Mouse (Mus musculus) heart, embryonic 15.5 days (tissue): ENCODE measurements at regions not wholly inside any gene's neighbourhood (a gene's known extent, or its start where the extent isn't known, plus 50 kb on each side); places are given as distances from the start of the nearest gene placed in this dataset.
A peak's percentile ranks its signal among the peaks of the same experiment; 100 is the strongest.

Experiments used
- ATAC-seq: fragments of 200-750 bp; cut with Nextera tagmentation; replicated peaks from 2 replicates; pipeline ENCODE4 v1.8.0; 2017; ENCODE audit warnings: low read depth, moderate TSS enrichment; ENCODE audit not compliant: insufficient number of reproducible peaks, insufficient read depth, low FRiP score
- H3K27ac ChIP-seq: fragments of 300-500 bp; sonication (generic); 2 replicates; pipeline ENCODE4 v1.5.1; 2015; ENCODE audit warnings: mild to moderate bottlenecking, inconsistent platforms
- H3K27me3 ChIP-seq: fragments of 300-500 bp; sonication (generic); 2 replicates; pipeline ENCODE4 v1.6.1; 2015; ENCODE audit warnings: inconsistent platforms
- H3K36me3 ChIP-seq: fragments of 300-500 bp; sonication (generic); 2 replicates; pipeline ENCODE4 v1.6.1; 2015; ENCODE audit warnings: mild to moderate bottlenecking, inconsistent platforms
- H3K4me1 ChIP-seq: fragments of 300-500 bp; sonication (generic); replicated peaks from 2 replicates; pipeline ENCODE4 v1.6.1; 2015; ENCODE audit warnings: inconsistent platforms
- H3K4me2 ChIP-seq: fragments of 300-500 bp; sonication (generic); 2 replicates; pipeline ENCODE4 v1.6.1; 2015; ENCODE audit warnings: inconsistent platforms, mild to moderate bottlenecking, moderate library complexity
- H3K4me3 ChIP-seq: fragments of 300-500 bp; sonication (generic); 2 replicates; pipeline ENCODE4 v1.5.1; 2015; ENCODE audit warnings: mild to moderate bottlenecking, inconsistent platforms
- H3K9ac ChIP-seq: fragments of 300-500 bp; sonication (generic); 2 replicates; pipeline ENCODE4 v1.6.1; 2015; ENCODE audit warnings: mild to moderate bottlenecking, inconsistent platforms
- H3K9me3 ChIP-seq: fragments of 300-500 bp; sonication (generic); replicated peaks from 2 replicates; pipeline ENCODE4 v1.6.1; 2016; ENCODE audit warnings: inconsistent platforms
- WGBS: fragments of 180-500 bp; shearing (Covaris S2); methylation state at CpG from one replicate; pipeline ENCODE4 v1.1.7; 2015; ENCODE audit warnings: mixed read lengths; 5-methylcytosine and 5-hydroxymethylcytosine counted together

DNA sequence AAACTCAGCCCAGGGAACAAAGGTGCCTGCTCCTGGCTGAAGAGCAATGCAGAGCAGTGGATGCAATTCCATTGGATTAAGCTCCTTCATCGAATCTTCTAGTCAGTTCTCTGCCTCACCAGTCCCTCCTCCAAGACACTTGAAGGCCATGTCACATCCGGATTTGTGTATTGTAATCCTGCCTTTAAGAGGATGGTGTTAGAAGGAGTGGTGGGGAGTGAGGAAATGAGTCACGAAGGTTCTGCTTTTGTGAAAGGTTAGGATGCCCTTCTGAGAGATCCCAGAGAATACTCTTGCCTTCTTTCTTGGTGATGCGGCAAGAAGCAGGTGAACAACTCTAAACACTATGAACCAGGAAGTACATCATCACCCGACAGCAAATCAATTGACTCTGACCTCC lies 636.4 kb upstream of the Sall1 start:
- no peaks in the 10 kb centered on the region for H3K27me3 ChIP-seq
- no peak for ATAC-seq
- no peaks in the 10 kb centered on the region for H3K4me1 ChIP-seq
- 71% methylated on average over 5 of the region's 5 CpGs for WGBS
- H3K4me2 ChIP-seq: no peak overlapping the region
- H3K36me3 ChIP-seq: no peaks in the 10 kb centered on the region
- H3K9me3 ChIP-seq: no peaks in the 10 kb centered on the region
- H3K4me3 ChIP-seq: no peak overlapping the region
- no peak overlapping the region for H3K27ac ChIP-seq
- H3K9ac ChIP-seq: no peak overlapping the region

DNA sequence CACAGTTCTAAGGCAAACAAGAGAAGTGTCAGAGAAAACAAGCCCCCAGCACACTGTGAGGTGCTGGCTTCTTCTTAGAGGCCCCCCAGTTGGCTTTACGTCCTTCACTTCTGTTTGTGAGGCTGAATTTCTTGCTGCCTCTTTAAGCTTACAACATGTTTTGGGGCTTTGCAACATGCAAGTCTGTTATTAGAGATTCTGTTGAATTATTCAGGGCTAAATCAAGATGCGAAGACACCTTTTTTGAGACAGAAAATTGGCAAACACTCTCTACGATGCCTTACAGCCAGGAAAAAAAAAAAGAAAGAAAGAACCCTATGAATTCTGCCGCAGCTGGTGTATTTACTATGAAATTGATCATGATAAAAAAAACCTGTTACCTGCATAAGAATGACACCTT lies 635.6 kb upstream of the Sall1 start:
- no peak for ATAC-seq
- Histone ChIP-seq H3K4me3 (no peak overlapping the region), H3K4me1 (no peaks in the 10 kb centered on the region), H3K27ac (no peak overlapping the region), H3K9ac (no peak overlapping the region), H3K36me3 (no peaks in the 10 kb centered on the region), H3K4me2 (no peak overlapping the region), H3K27me3 (no peaks in the 10 kb centered on the region), H3K9me3 (no peaks in the 10 kb centered on the region)
- WGBS: 80% methylated on average over 4 of the region's 4 CpGs

DNA sequence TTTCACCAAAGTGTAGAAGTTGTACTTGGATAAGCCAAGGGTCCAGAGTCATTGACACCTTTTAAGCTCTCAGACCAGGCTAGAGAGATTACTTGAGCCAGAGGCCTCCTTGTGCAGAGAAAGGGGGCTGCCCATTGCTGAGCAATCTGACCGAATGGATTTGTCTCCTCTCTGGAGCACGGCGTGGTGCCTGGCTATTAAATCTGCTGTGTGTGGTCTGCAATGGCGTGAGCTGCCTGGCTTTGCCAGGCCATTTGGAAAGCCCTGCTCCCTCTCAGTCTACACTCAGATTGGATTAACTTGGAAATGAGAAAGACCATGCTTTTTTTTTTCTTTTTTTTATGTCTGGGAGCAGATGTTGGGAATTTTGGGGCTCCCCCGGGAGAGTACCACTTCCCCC lies 633.3 kb upstream of the Sall1 start:
- 75% methylated on average over 5 of the region's 5 CpGs for WGBS
- H3K36me3 ChIP-seq: no peaks in the 10 kb centered on the region
- no peak for ATAC-seq
- no peak overlapping the region for H3K4me3 ChIP-seq
- no peaks in the 10 kb centered on the region for H3K4me1 ChIP-seq
- H3K9ac ChIP-seq: no peak overlapping the region
- no peaks in the 10 kb centered on the region for H3K9me3 ChIP-seq
- H3K4me2 ChIP-seq: no peak overlapping the region
- no peak overlapping the region for H3K27ac ChIP-seq
- no peaks in the 10 kb centered on the region for H3K27me3 ChIP-seq

DNA sequence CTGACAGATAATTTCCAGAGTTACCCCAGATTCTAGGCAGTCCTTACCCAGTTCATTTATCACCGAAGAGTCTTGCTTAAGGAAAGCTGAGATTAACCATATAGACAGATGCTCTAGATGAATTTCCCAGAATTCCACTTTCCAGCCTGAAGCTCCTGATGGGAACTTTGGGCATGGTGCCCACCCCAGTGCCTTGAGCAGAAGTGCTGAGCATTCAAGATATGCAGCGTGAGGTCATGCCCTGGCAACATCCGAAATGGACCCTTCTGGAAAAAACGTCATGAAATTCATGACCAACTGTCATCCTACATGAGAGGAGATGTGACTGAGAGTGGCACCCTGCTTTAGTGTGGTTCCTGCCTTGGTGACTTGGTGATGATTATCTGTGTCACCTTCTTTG lies 629.9 kb upstream of the Sall1 start:
- Histone ChIP-seq H3K4me3 (no peak overlapping the region), H3K9ac (no peak overlapping the region), H3K36me3 (no peaks in the 10 kb centered on the region), H3K27me3 (no peaks in the 10 kb centered on the region), H3K9me3 (no peaks in the 10 kb centered on the region), H3K4me2 (no peak overlapping the region), H3K27ac (no peak overlapping the region), H3K4me1 (no peaks in the 10 kb centered on the region)
- ATAC-seq: no peak
- 74% methylated on average over 4 of the region's 4 CpGs for WGBS

DNA sequence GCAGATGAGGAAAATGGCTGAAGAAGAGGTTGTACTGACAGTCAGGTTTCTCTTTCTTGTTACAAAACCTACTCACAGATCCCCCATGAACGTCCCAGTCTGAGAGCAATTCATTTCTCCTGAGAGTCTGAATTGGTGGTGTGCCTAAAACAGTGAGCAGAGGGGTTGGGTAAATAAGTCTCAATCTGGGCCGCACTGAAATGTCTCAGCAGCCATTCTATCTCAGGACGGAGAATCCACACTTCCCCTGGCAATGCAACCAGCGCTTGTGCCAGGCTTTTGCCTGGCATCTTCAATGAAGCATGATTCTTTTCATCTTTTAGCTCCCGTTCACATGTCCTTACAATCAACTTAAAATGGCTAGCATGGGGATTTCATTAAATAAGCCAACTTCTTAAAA lies 628.7 kb upstream of the Sall1 start:
- H3K36me3 ChIP-seq: no peaks in the 10 kb centered on the region
- no peak for ATAC-seq
- no peaks in the 10 kb centered on the region for H3K4me1 ChIP-seq
- WGBS: 81% methylated on average over 5 of the region's 5 CpGs
- H3K9ac ChIP-seq: no peak overlapping the region
- no peaks in the 10 kb centered on the region for H3K9me3 ChIP-seq
- H3K4me3 ChIP-seq: no peak overlapping the region
- no peaks in the 10 kb centered on the region for H3K27me3 ChIP-seq
- H3K27ac ChIP-seq: no peak overlapping the region
- H3K4me2 ChIP-seq: no peak overlapping the region

DNA sequence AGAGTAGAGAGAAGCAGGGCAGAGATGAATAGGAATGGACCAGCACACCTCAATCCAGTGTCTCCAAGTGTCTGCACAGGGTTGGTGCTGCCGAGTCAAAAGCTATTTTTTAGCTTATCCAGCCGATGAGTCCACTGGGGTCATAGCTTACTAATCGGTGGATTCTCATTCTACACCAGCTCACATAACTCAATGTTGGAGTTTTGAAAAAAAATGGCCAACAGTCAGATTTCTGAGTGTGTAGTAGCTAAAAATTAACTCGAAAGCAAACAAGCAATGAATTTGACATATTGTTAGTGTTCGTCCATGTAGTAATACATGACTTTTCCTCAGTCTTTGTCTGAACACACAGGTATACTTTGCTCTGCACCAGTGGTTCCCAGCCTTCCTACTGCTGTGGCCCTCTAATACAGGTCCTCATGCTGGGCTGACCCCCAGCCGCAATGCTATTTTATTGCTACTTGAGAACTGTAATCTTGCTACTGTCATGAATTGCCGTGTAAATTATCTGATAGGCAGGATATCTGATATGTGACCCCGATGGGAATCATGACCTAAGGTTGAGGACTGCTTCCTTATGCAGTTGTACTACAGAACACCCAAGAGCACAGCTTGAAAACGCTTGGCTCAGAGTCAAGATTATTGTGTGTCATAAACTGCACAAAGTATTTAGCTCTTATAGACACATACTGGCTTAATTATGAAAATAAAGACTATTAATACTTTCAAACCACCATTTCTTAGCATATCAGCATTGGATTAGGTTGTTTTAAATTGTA lies 621.1 kb upstream of the Sall1 start:
- H3K9ac ChIP-seq: no peak overlapping the region
- H3K4me2 ChIP-seq: no peak overlapping the region
- WGBS: 76% methylated on average over 9 of the region's 9 CpGs
- H3K27me3 ChIP-seq: 0 out of 2 replicates have a peak, but pooled peaks cover 3% of the 10 kb centered on the region
- no peaks in the 10 kb centered on the region for H3K36me3 ChIP-seq
- no peak overlapping the region for H3K4me3 ChIP-seq
- no peak overlapping the region for H3K27ac ChIP-seq
- H3K9me3 ChIP-seq: no peaks in the 10 kb centered on the region
- H3K4me1 ChIP-seq: peaks cover 5% of the 10 kb centered on the region
- no peak for ATAC-seq

DNA sequence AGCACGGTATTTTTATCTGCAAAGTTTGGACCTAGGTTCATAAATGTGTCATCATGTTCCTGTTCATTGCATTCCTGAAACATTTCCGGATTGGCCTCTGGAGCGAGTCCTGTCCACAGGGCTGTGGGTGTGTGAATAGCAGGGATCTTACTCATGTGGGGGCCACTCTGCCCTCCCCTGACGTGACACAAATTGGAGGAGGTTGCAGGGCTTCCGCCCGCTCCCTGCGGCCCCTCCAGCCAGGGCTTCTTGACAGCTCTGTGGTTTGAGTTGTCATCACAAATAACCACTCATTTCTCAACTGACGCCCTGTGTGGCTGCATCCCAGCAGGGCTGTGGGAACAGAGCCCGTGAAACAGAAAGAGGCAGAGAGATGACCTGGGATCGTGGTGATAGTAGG lies 619.9 kb upstream of the Sall1 start:
- 44% methylated on average over 10 of the region's 10 CpGs for WGBS

DNA sequence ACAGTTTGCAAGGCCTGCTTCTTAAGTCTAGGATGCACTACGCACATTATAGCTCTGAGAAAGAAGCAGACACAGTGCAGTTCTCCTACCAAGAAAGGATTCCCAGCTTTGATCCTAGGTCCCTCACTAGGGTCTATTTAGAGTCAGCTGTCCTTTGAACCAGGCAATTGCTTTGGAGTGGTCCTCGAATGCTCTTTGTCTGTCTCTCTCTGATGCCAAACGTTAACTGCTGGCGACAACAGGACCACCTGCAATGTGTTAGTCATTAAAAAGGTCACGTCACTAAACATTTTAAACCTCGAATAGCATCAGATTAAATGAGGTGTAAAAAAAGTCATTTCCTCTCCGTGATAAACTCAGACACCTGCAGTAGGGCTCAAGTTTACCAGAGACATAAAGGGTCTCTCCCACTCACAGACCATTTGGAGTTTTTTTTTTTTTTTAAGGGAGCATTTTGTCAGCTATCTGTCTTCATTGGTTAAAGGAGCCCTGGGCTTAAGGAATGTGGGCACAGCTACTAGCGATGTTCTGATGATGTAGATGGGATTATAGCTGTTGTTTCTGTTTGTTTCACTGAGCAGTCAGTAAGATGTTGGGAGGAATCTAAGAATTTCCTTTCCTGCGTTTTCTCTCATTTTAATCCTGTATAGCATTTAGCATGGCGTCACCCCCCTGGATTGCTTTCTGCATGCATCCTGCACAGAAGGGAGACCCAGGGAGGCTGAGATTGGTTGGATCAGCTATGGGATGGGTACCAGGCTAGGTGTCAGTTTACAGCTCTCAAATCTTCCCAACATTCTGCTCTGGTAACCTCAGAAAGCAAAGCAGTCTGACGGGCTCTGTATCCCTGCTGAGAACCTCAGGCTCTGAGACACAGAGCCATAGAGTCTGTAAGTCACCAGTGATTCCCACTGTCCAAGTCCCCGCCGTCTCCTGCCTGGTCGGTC lies 615.3 kb upstream of the Sall1 start:
- 30% methylated on average over 14 of the region's 14 CpGs for WGBS
- H3K9ac ChIP-seq: no peak overlapping the region
- no peak for ATAC-seq
- peaks cover 5% of the 10 kb centered on the region for H3K4me1 ChIP-seq
- H3K36me3 ChIP-seq: no peaks in the 10 kb centered on the region
- H3K9me3 ChIP-seq: no peaks in the 10 kb centered on the region
- H3K27ac ChIP-seq: no peak overlapping the region
- no peak overlapping the region for H3K4me3 ChIP-seq
- H3K4me2 ChIP-seq: peak overlapping the region; percentile 14; the same call in 1 of the 2 replicates
- H3K27me3 ChIP-seq: 0 out of 2 replicates have a peak, but pooled peaks cover 5% of the 10 kb centered on the region

More for the DNA sequence above, 619.9 kb upstream of the Sall1 start:
- H3K27me3 ChIP-seq: 0 out of 2 replicates have a peak, but pooled peaks cover 5% of the 10 kb centered on the region
- H3K27ac ChIP-seq: no peak overlapping the region
- ATAC-seq: 0 out of 2 replicates have a peak, but pooled peaks have one; percentile 14
- no peaks in the 10 kb centered on the region for H3K9me3 ChIP-seq
- H3K4me2 ChIP-seq: 0 out of 2 replicates have a peak overlapping the region, but pooled peaks have one; percentile 21
- no peak overlapping the region for H3K9ac ChIP-seq
- no peaks in the 10 kb centered on the region for H3K36me3 ChIP-seq
- peaks cover 5% of the 10 kb centered on the region for H3K4me1 ChIP-seq
- no peak overlapping the region for H3K4me3 ChIP-seq

DNA sequence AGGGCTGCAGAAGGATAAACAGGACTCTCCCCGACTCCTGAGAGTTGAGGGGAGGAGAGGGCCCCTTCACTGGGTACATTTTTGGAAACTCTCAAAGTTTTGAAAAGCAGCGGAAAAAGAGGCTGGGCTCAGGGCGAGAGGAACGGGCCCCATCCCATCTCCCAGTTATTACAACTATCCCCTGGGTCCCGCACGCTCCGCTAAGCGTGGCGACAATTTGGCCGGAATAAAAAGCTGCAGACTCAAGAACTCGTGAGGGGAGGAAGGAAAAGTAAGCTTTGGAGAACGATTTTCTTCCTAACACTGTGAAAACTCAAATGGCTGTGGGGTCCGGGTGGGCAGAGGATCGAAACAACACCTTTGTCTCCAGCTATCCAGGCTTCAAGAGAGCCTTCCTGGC lies 611.4 kb upstream of the Sall1 start:
- no peaks in the 10 kb centered on the region for H3K9me3 ChIP-seq
- no peak overlapping the region for H3K4me2 ChIP-seq
- H3K36me3 ChIP-seq: no peaks in the 10 kb centered on the region
- H3K9ac ChIP-seq: no peak overlapping the region
- ATAC-seq: no peak
- no peak overlapping the region for H3K4me3 ChIP-seq
- WGBS: 81% methylated on average over 14 of the region's 14 CpGs
- H3K27me3 ChIP-seq: 0 out of 2 replicates have a peak, but pooled peaks cover 5% of the 10 kb centered on the region
- no peak overlapping the region for H3K27ac ChIP-seq
- no peaks in the 10 kb centered on the region; the same call in 1 of the 2 replicates for H3K4me1 ChIP-seq

DNA sequence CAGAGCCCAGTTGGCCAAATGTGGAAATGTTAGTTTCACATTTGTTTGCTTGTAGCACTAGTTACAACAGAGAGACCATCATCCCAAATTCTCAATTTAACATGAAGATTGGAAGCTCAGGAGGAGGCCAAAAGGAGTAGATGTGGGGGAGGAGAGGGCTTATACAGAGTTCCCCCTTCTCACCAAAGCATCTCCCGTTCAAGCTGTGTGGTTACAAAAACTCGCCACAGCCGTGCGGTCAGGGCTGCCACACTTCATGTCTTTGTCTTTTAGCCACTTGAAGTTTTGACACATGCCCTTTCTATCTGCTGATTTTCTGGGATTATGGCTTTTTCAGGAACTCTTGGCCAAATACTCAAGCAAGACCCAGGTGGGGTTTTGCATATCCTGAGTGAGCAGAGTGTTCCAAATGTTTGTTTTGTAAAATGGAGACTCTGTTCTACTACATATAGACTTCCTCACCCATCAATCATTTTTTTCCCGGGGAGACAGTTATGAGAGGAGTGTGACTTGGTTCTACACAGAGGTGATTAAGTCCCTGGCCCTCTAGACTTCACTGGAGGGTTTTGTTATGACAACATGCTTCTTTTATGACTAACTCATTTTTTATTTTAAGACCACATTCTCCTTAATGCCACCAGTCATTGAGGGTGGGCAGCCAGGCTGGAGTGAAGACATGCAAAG lies 605.4 kb upstream of the Sall1 start:
- H3K9ac ChIP-seq: no peak overlapping the region
- no peak overlapping the region for H3K27ac ChIP-seq
- H3K27me3 ChIP-seq: no peaks in the 10 kb centered on the region
- 73% methylated on average over 5 of the region's 5 CpGs for WGBS
- no peak for ATAC-seq
- H3K4me2 ChIP-seq: no peak overlapping the region
- no peaks in the 10 kb centered on the region for H3K9me3 ChIP-seq
- no peaks in the 10 kb centered on the region for H3K36me3 ChIP-seq
- H3K4me1 ChIP-seq: no peaks in the 10 kb centered on the region
- H3K4me3 ChIP-seq: no peak overlapping the region

DNA sequence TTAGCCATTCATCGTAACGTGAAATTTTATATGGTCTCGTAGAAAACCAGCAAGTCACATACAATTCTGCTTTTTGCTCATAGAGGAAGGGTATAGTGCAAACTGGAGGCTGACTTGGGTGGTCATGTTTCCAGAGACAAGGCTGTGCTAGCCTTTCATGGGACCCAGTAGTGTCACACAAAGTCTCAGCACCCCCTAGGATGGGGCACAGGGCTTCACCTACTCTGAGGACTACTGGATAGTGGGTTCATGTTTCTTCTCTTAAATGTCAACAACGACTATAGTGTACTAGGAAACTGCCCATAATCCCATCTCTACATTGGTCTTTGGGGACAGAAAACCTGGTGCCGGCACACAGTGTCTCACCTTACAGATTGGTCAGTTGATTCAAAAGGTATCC lies 603.0 kb upstream of the Sall1 start:
- H3K4me1 ChIP-seq: no peaks in the 10 kb centered on the region
- ATAC-seq: no peak
- no peaks in the 10 kb centered on the region for H3K36me3 ChIP-seq
- H3K9ac ChIP-seq: no peak overlapping the region
- no peaks in the 10 kb centered on the region for H3K9me3 ChIP-seq
- WGBS: 81% methylated on average over 5 of the region's 5 CpGs
- no peak overlapping the region for H3K4me3 ChIP-seq
- no peaks in the 10 kb centered on the region for H3K27me3 ChIP-seq
- H3K4me2 ChIP-seq: no peak overlapping the region
- no peak overlapping the region for H3K27ac ChIP-seq
